Comparison of ENCODE assay signal across 8 mouse cellular contexts in genomic region chr4:59869488-59870057, GRCm38 (mm10). TPM values are rescaled to one million over a fixed set of nuclear protein-coding genes. Genes with fewer than 3 reads are reported as not detected.
DNase-seq lines count a peak whose midpoint lies in the region; ATAC-seq and TF ChIP-seq lines count a peak whose summit lies in the region.

No protein-coding gene starts in this region.

- H3K9me3 ChIP-seq in embryonic facial prominence, embryonic 14.5 days (ENCODE audit: control insufficient read depth, low read length) = no peaks in the 10 kb centered on the region
- H3K9me3 ChIP-seq in lung, embryonic 14.5 days (ENCODE audit: low read depth, low read length) = no peaks in the 10 kb centered on the region

- peak; percentile 35 to 47 for DNase-seq in layer of hippocampus, adult 2 months (ENCODE audit: low spot score in 2 of 2)
- no peak for DNase-seq in layer of hippocampus, adult 9-10 months (ENCODE audit: low spot score)
- peak; percentile 18 for DNase-seq in adrenal gland, postnatal 25 days
- peak; percentile 89 for DNase-seq in embryonic facial prominence, embryonic 14.5 days (ENCODE audit: low spot score)
- DNase-seq in lung, embryonic 14.5 days = peak; percentile 88
- DNase-seq in MN1 (ENCODE audit: low spot score) = no peak
- DNase-seq in liver = no peak

- peak overlapping the region; percentile 64 for H3K27ac ChIP-seq in layer of hippocampus, adult 2 months
- peak overlapping the region; percentile 90 for H3K27ac ChIP-seq in embryonic facial prominence, embryonic 14.5 days (replicated peaks; ENCODE audit: low read depth, low read length)
- no peak overlapping the region for H3K27ac ChIP-seq in lung, embryonic 14.5 days (ENCODE audit: low read depth)

- WGBS in embryonic facial prominence, embryonic 14.5 days = 31% methylated on average over 6 of the region's 6 CpGs
- 38% methylated on average over 6 of the region's 6 CpGs for WGBS in lung, embryonic 14.5 days

- ATAC-seq in embryonic facial prominence, embryonic 14.5 days (ENCODE audit: low read depth) = peak; percentile 76
- peak; percentile 61 for ATAC-seq in lung, embryonic 14.5 days (ENCODE audit: insufficient read depth)
- no peak for ATAC-seq in megakaryocyte, adult 5-6 weeks (ENCODE audit: poor library complexity, severe bottlenecking)

- no peak for TF ChIP-seq CTCF in layer of hippocampus, adult 2 months (conservative IDR thresholded peaks at IDR 0.05)
- TF ChIP-seq CTCF in lung, embryonic 14.5 days (IDR thresholded peaks at IDR 0.05; ENCODE audit: low read depth) = no peak

- H3K27me3 ChIP-seq in embryonic facial prominence, embryonic 14.5 days (replicated peaks; ENCODE audit: control insufficient read depth, insufficient read depth, low read length) = no peaks in the 10 kb centered on the region
- H3K27me3 ChIP-seq in lung, embryonic 14.5 days (ENCODE audit: insufficient read depth, low read length) = no peaks in the 10 kb centered on the region

- peak overlapping the region; percentile 36 for H3K4me2 ChIP-seq in embryonic facial prominence, embryonic 14.5 days (ENCODE audit: low read depth, low read length)
- H3K4me2 ChIP-seq in lung, embryonic 14.5 days = no peak overlapping the region

- no peak overlapping the region for H3K9ac ChIP-seq in embryonic facial prominence, embryonic 14.5 days (ENCODE audit: low read depth, low read length)
- no peak overlapping the region for H3K9ac ChIP-seq in lung, embryonic 14.5 days

- H3K4me1 ChIP-seq in embryonic facial prominence, embryonic 14.5 days (ENCODE audit: control insufficient read depth, insufficient read depth, low read length) = peaks cover 16% of the 10 kb centered on the region
- peaks cover 9% of the 10 kb centered on the region for H3K4me1 ChIP-seq in lung, embryonic 14.5 days (ENCODE audit: insufficient read depth)

- no peaks in the 10 kb centered on the region for H3K36me3 ChIP-seq in embryonic facial prominence, embryonic 14.5 days (ENCODE audit: control insufficient read depth, insufficient read depth, low read length)
- no peaks in the 10 kb centered on the region for H3K36me3 ChIP-seq in lung, embryonic 14.5 days (ENCODE audit: insufficient read depth)

- no peak overlapping the region for H3K4me3 ChIP-seq in layer of hippocampus, adult 2 months
- no peak overlapping the region for H3K4me3 ChIP-seq in embryonic facial prominence, embryonic 14.5 days (ENCODE audit: low read depth, low read length)
- H3K4me3 ChIP-seq in lung, embryonic 14.5 days (ENCODE audit: low read depth, low read length) = no peak overlapping the region

RNA-seq across cellular contexts. Expression of gene Slc46a2, which starts 45.3 kb away (rescaled TPM):
- not detected for total RNA-seq in layer of hippocampus, adult 2 months (2021)
- not detected in 2 replicates for total RNA-seq in adrenal gland, postnatal 25 days (2021)
- 0.41 and 0.84 TPM in 2 replicates for polyA plus RNA-seq in embryonic facial prominence, embryonic 14.5 days (2014; fragmentation: Nextera tagmentation; extraction: Ambion mirVana)
- 0.07 and 0.12 TPM in 2 replicates for polyA plus RNA-seq in lung, embryonic 14.5 days (2014; fragmentation: Nextera tagmentation; extraction: Ambion mirVana)
- not detected in 2 replicates for total RNA-seq in megakaryocyte, adult 5-6 weeks (2015)
- total RNA-seq in megakaryocyte, adult 5-6 weeks (2017) = not detected in 2 replicates

Comparison
In these comparisons a context has a peak if more than half of its experiments do, and no peak if none do; other contexts are left out.
1. DNase-seq: peak in layer of hippocampus, adult 2 months (2 of 2), adrenal gland, postnatal 25 days (single experiment), embryonic facial prominence, embryonic 14.5 days (single experiment) and lung, embryonic 14.5 days (single experiment); none in layer of hippocampus, adult 9-10 months (single experiment), MN1 (single experiment) and liver (single experiment).